Mouse (Mus musculus): ENCODE measurements around the gene Pou2af1. TPM values are rescaled to one million over a fixed set of nuclear protein-coding genes. Genes with fewer than 3 reads are reported as not detected.

The Pou2af1 gene
- not detected in 2 replicates for polyA plus RNA-seq (2016; fragmentation: Nextera tagmentation; extraction: Ambion mirVana)

DNA sequence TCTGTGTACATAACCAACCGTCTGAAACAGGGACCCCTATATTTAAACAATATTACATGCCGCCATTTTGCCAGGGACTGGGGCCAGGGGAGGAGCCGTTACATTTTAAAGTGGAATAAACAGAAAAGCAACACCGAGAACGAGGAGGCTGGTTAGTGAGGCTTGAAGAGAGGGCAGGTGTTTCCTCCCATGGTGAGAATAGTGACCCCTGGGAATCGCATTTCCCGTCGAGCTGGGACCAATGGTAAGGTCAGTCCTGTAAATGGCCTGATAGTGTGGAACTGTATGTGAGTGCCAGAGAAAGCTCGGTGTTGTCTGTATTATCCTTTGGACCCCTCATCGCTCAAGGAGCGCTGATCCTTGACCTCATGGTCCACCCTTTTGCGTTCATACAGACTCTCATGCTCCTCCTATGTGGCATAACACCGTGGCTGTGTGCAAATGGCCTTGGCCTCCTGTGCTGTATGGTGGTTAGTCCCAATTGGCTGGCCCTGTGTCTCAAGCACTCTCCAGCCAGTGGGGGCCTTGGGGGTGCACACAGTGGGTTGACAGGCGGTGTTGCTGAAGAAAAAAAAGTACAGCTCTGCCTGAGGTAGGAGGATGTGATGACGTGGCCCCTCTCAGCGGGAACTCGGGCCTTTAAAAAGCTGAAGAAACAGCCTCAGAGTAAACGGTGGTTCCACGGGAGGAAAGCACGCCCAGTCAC lies at the start of gene Pou2af1:
TSS of gene Pou2af1 (plus strand) at position 686 of the 706 bp plus-strand sequence.
- no peak within 1 kb of the TSS for H3K4me3 ChIP-seq
- H3K4me1 ChIP-seq: 0 out of 2 replicates have a peak, but pooled peaks cover 7% of the 10 kb centered on the region
- WGBS: 82% methylated on average over 20 of the region's 20 CpGs
- no peaks in the 10 kb centered on the region for H3K9me3 ChIP-seq
- no peaks in the 10 kb centered on the region for H3K27me3 ChIP-seq (replicated peaks; ENCODE audit: low read depth, poor library complexity, severe bottlenecking)
- H3K36me3 ChIP-seq (replicated peaks): no peaks in the 10 kb centered on the region
- no peak for DNase-seq (ENCODE audit: low spot score)
- H3K27ac ChIP-seq (replicated peaks): no peak within 1 kb of the TSS

DNA sequence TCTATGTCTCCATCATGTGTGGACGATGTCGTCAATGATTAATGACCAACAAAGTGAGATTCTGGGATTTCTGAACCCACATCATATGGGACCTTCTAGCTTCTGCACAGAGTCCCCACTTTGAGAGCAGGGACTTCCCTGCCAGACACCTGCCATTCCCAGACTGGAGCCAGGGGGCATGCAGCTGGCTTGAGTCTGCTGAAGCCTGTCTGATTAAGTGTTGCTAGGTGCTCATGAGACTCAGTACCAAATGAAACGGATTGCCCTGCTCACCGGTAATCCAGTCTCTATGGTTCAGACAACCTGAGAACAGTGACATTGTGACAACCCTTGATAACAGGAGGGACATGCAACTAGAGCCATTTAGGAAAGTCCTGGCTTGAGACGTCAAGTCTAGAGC lies 49.5 kb upstream of the Pou2af1 start:
- peaks cover 21% of the 10 kb centered on the region for H3K27me3 ChIP-seq (replicated peaks; ENCODE audit: low read depth, poor library complexity, severe bottlenecking)
- H3K4me3 ChIP-seq: no peak overlapping the region
- H3K27ac ChIP-seq (replicated peaks): no peak overlapping the region
- no peaks in the 10 kb centered on the region for H3K9me3 ChIP-seq
- no peak for DNase-seq (ENCODE audit: low spot score)
- H3K4me1 ChIP-seq: peaks cover 7% of the 10 kb centered on the region; the same call in 1 of the 2 replicates
- WGBS: 89% methylated on average over 5 of the region's 5 CpGs
- no peaks in the 10 kb centered on the region for H3K36me3 ChIP-seq (replicated peaks)

DNA sequence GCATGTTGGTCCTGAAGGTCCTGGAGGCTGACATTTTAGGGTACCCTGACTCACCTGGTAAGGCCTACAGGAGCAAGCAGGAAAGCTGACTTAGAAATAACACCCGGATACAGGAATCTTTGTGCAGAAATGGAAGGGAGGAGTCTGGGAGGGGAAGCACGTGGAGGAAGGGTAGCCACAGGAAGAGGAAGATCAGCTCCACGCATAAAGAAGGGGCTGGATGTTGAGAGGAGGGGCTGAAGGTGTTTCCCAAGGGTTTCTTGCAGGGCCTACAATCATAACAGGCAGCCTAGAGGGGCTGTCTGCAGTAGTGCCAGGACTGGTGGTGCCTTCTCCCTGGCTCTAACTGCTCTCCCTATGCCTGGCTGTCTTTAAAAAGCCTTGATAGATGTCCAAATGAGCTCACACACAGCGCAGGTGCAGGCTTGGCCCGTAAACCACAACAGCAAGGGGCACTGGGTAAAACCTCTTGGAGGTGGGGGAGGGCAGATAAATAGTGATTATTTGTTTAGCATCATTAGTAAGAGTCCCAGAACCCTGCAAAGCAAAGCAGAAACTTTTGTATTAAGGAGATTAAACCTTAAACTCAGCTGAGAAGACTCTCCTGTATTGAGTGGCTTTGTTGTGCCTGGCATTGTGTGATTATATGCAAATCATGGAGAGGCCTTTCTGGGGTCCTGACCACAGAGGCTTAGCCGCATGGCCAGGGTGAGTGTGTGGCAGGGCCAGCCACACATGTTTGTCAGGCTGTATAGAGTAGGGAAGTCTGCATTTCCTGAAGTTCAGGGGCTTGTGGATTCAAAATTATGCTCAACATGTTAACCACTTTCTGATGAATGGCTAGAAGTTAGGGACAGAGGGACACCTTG lies 48.0 kb upstream of the Pou2af1 start, which contains the start of gene Gm32742:
TSS of gene Gm32742 (minus strand) at position 206 of the 869 bp plus-strand sequence.
- Histone ChIP-seq H3K4me3 (no peak within 1 kb of the TSS), H3K4me1 (peaks cover 7% of the 10 kb centered on the region; the same call in 1 of the 2 replicates), H3K9me3 (no peaks in the 10 kb centered on the region), H3K27me3 (replicated peaks; ENCODE audit: low read depth, poor library complexity, severe bottlenecking) (peaks cover 7% of the 10 kb centered on the region), H3K27ac (replicated peaks) (no peak within 1 kb of the TSS), H3K36me3 (replicated peaks) (no peaks in the 10 kb centered on the region)
- no peak for DNase-seq (ENCODE audit: low spot score)
- WGBS: 52% methylated on average over 6 of the region's 6 CpGs

DNA sequence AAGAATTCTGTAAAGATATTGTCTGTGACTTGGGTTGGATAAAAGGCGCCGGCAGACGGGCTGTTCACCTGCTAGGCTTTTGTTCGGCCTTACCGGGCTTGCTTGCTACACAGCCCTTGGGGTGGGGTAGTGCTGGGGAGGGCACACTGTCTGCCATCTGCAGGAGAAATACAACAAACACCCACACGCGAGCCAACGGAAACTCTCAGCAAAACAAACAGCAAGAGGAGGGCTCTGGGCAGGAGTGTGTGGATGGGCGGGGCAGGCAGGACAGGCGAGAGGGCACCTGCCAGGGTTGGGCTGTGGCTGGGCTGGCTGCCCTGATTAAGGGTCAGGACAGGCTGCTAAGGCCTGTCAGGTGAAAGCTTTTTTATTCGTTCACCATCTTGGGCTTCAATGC lies 45.6 kb upstream of the Pou2af1 start:
- H3K9me3 ChIP-seq: no peaks in the 10 kb centered on the region
- no peaks in the 10 kb centered on the region for H3K36me3 ChIP-seq (replicated peaks)

DNA sequence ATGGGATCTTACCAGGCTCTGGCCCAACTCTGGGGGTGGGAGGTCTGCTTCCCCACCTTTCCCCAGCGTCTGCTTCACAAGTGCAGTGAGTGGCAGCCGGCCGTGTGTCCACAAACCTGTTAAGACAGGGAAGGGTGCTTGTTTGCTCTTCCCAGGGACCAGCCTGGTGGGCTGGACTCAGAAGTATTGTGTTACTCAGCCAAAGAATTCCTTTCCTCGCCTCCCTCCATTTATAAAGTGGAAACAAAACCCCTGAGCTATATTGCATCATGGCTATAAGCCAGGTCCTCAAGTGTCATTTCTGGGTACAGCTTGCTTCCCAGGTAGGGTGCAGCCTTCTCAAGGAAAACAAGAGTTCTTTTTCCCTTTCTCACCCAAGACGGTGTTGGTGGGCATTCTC lies 44.8 kb upstream of the Pou2af1 start:
- Histone ChIP-seq H3K9me3 (no peaks in the 10 kb centered on the region), H3K4me3 (no peak overlapping the region), H3K27me3 (replicated peaks; ENCODE audit: low read depth, poor library complexity, severe bottlenecking) (no peaks in the 10 kb centered on the region), H3K4me1 (peaks cover 7% of the 10 kb centered on the region; the same call in 1 of the 2 replicates), H3K27ac (replicated peaks) (no peak overlapping the region), H3K36me3 (replicated peaks) (no peaks in the 10 kb centered on the region)
- no peak for DNase-seq (ENCODE audit: low spot score)
- 70% methylated on average over 5 of the region's 5 CpGs for WGBS

More for the DNA sequence above, 45.6 kb upstream of the Pou2af1 start:
- Histone ChIP-seq H3K27ac (replicated peaks) (no peak overlapping the region), H3K4me3 (no peak overlapping the region), H3K4me1 (peaks cover 7% of the 10 kb centered on the region; the same call in 1 of the 2 replicates), H3K27me3 (replicated peaks; ENCODE audit: low read depth, poor library complexity, severe bottlenecking) (no peaks in the 10 kb centered on the region)
- 69% methylated on average over 11 of the region's 11 CpGs for WGBS
- DNase-seq (ENCODE audit: low spot score): no peak

DNA sequence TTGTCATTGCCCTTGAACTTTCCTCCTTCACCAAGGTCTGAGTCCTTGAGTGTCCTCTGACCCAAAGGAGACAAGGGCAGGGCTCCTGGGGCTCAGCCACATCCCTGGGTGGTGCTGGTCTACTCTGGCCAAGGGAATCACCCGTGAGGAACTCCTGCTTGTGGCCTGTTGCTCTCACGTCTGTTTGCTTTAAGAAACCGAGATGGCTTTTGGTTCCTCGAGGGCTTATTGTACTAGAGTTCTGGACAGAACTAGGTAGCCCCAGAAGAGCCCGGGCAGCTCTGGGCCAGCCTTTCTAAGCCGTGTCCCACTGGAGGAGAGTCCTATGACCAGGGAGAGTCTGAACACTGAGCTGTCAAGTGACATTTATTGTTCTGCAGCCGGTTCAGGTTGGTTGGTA lies 44.4 kb upstream of the Pou2af1 start:
- Histone ChIP-seq H3K36me3 (replicated peaks) (no peaks in the 10 kb centered on the region), H3K27me3 (replicated peaks; ENCODE audit: low read depth, poor library complexity, severe bottlenecking) (no peaks in the 10 kb centered on the region), H3K4me1 (peaks cover 7% of the 10 kb centered on the region; the same call in 1 of the 2 replicates), H3K9me3 (no peaks in the 10 kb centered on the region), H3K4me3 (no peak overlapping the region), H3K27ac (replicated peaks) (no peak overlapping the region)
- DNase-seq (ENCODE audit: low spot score): no peak
- WGBS: 87% methylated on average over 7 of the region's 7 CpGs

DNA sequence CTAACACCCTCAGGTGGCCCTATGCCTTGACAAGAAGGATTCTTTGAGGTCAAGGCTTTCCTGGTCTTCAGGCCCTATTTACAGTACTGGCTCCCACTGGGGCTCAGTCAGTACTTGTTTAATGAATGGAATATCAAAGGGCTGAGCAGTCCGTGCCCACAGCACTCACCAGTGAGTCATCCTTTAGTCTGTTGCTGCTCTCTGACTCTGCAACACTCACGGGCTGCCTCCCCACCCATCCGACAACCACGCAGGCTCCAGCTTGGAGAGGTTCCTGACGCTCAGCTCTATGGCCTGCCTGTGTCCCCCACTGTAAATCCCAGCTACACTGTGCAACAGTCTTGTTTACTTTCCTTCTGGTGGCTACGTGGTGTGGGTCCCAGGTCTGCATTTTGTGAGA lies 43.2 kb upstream of the Pou2af1 start:
- H3K4me1 ChIP-seq: peaks cover 7% of the 10 kb centered on the region; the same call in 1 of the 2 replicates
- H3K4me3 ChIP-seq: no peak overlapping the region
- no peak overlapping the region for H3K27ac ChIP-seq (replicated peaks)
- H3K36me3 ChIP-seq (replicated peaks): no peaks in the 10 kb centered on the region
- no peaks in the 10 kb centered on the region for H3K27me3 ChIP-seq (replicated peaks; ENCODE audit: low read depth, poor library complexity, severe bottlenecking)
- 77% methylated on average over 6 of the region's 6 CpGs for WGBS
- no peaks in the 10 kb centered on the region for H3K9me3 ChIP-seq
- no peak for DNase-seq (ENCODE audit: low spot score)

DNA sequence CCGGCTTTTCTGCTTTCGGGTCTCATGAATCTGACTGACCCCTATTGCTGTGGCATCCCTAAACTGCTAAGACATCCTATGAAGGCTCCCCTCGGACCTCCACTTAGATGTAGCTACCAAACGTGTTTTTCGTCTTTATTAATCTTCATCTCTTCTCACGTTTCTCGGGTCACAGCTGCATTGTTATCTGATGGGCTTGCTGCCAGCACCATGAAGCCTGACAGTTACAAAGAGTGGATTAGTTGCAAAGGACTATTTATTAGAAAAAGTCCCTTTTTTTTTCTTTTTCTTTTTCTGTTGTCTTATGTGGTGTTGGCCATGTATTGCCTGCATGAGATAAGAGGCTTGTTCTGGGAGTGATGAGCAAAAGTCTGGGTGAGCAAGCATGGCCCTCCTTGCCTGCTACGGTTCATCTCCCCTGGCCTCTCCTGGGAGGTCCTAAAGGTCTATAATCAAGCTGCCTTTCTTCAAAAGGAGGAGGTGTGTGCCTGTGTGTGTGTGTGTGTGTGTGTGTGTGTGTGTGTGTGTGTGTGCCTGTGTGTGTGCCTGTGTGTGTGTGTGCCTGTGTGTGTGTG lies 38.5 kb upstream of the Pou2af1 start:
- no peaks in the 10 kb centered on the region for H3K4me1 ChIP-seq
- no peak for DNase-seq (ENCODE audit: low spot score)
- 83% methylated on average over 8 of the region's 8 CpGs for WGBS
- no peaks in the 10 kb centered on the region for H3K27me3 ChIP-seq (replicated peaks; ENCODE audit: low read depth, poor library complexity, severe bottlenecking)
- no peak overlapping the region for H3K4me3 ChIP-seq
- H3K9me3 ChIP-seq: no peaks in the 10 kb centered on the region
- no peaks in the 10 kb centered on the region for H3K36me3 ChIP-seq (replicated peaks)
- H3K27ac ChIP-seq (replicated peaks): no peak overlapping the region

DNA sequence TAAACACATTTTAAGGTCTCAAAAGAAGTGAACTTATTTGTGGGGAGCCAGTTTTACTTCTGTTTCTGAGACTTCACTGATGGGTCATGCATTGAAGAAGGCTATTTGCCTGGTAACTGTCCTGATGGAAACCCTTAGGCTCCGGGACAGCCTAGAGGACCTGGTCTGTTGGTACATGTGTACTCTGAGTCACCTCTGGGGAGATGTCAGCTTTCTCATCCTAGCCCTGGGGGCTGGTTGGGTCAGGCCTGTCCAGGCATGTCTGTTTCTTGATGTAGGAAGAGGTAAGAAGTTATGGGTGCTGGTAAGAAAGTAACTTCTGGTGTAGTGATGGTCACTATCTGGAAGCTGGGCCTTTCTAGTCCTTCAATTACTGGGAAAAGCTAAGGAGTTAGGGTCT lies 37.8 kb upstream of the Pou2af1 start:
- no peak overlapping the region for H3K27ac ChIP-seq (replicated peaks)
- no peak overlapping the region for H3K4me3 ChIP-seq
- no peak for DNase-seq (ENCODE audit: low spot score)
- H3K9me3 ChIP-seq: no peaks in the 10 kb centered on the region
- H3K4me1 ChIP-seq: no peaks in the 10 kb centered on the region
- H3K27me3 ChIP-seq (replicated peaks; ENCODE audit: low read depth, poor library complexity, severe bottlenecking): no peaks in the 10 kb centered on the region
- H3K36me3 ChIP-seq (replicated peaks): no peaks in the 10 kb centered on the region
- WGBS: 92% methylated on average over 1 of the region's 1 CpGs

DNA sequence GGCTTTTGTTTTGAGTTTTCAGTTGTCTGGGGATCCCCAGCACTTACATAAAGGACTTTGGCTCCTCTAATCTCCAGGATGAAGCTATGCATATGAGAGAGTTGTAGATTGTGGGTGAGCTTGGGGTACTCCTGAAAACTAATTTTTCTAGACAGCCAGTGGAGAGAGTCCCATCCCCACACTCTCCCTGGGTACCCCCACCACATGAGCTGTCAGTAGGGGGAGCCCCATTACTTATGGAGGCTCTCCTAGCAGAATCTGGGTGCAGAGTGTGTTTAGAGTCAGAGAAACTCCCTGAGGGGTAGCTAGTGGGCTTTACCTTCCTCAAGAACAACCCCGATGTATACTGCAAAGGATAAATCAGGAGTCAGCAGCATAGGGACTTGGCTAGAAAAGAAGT lies 35.2 kb upstream of the Pou2af1 start:
- DNase-seq (ENCODE audit: low spot score): no peak
- 91% methylated on average over 1 of the region's 1 CpGs for WGBS
- H3K9me3 ChIP-seq: no peaks in the 10 kb centered on the region
- H3K27me3 ChIP-seq (replicated peaks; ENCODE audit: low read depth, poor library complexity, severe bottlenecking): no peaks in the 10 kb centered on the region
- H3K27ac ChIP-seq (replicated peaks): no peak overlapping the region
- no peaks in the 10 kb centered on the region for H3K4me1 ChIP-seq
- no peaks in the 10 kb centered on the region for H3K36me3 ChIP-seq (replicated peaks)
- no peak overlapping the region for H3K4me3 ChIP-seq

DNA sequence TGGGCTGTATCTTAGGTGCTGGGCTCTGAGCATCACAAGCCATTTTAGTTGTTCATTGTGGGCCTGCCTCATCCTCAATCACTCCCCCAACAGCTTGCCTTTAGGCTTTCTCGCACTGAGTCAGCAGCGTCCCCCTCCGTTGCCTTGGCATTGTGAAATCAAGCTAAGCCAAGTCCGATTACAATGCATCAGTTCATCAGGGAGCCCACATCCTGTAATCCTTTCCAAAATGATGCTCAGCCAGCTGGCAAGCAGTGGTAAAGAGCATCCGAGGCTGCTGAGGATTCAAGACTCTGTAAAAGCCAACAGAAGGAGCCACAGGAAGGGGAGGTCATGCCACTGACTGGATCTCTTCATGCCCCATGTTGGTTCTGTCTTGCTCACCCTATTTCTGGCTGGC lies 32.9 kb upstream of the Pou2af1 start:
- no peak overlapping the region for H3K27ac ChIP-seq (replicated peaks)
- H3K27me3 ChIP-seq (replicated peaks; ENCODE audit: low read depth, poor library complexity, severe bottlenecking): no peaks in the 10 kb centered on the region
- WGBS: 82% methylated on average over 5 of the region's 5 CpGs
- DNase-seq (ENCODE audit: low spot score): no peak
- no peaks in the 10 kb centered on the region for H3K4me1 ChIP-seq
- no peak overlapping the region for H3K4me3 ChIP-seq
- no peaks in the 10 kb centered on the region for H3K9me3 ChIP-seq
- H3K36me3 ChIP-seq (replicated peaks): no peaks in the 10 kb centered on the region

Measured in embryonic facial prominence, embryonic 10.5 days (tissue).